Mouse (Mus musculus) erythroid progenitor cell, adult 5-6 weeks (primary cell): ENCODE results near the gene Ncapd3. TPM values are rescaled to one million over a fixed set of nuclear protein-coding genes. Genes with fewer than 3 reads are reported as not detected.
A peak's percentile ranks its signal among the peaks of the same experiment; 100 is the strongest.

Experiments
- ATAC-seq: replicated peaks from 2 replicates; pipeline ENCODE4 v1.8.0; 2016; ENCODE audit warnings: moderate number of reproducible peaks, mild to moderate bottlenecking, moderate TSS enrichment, inconsistent platforms; ENCODE audit not compliant: poor library complexity, low FRiP score, severe bottlenecking
- total RNA-seq, 2 experiments: library from RNA; stranded (forward) in 1 of 2; stranded (reverse) in 1 of 2; fragments of 150-400 nt in 1 of 2; fragments of 186-747, 209-891 nt in 1 of 2; gene quantifications; 2 replicates each; pipeline versions ENCODE4 v1.2.3 to v1.2.4; 2015 to 2017; ENCODE audit warnings: low replicate concordance in 2 of 2

The Ncapd3 gene
- total RNA-seq, 2 experiments from 2014 or later = 245 to 456 TPM

DNA sequence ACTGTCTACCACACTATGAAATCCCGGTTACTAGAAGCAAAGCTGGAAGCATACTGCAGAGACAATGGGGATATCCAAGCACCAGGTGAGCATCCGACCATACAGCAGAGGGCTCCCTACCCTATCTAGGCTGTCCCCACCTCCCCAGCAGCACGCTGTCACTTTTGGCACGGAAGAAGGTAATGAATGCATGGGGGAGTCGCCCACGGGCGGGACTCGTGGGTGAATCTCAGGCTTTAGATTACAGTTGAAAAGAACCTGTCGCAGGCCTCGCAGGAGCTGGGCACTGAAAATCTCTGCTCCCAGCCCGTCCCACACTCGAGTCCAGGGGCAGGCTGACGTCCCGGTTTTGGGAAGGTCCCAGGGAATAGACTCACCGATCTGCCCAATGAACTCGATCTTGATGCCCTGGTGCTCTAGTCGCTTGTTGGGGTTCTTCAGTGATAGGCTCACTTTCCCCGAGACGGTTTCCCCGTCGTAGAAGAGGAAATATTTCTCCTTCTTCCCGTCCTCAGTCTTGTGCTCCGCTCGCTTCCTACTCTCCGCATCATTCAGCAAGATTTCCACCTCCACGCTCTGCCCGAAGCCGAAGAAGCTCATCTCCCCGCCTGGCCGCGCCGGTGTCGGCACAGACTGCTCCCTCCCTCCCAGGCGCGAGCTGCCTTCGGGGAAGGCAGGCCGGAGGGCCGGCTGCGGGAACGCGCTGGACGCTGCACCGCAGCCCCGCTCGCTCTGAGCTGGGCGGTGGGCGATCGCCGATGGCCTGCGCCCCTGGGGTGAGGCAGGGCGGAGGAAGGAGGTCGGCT is 750 bp upstream of the Ncapd3 start:
- ATAC-seq = peak; percentile 16; the same call in 1 of the 2 replicates

DNA sequence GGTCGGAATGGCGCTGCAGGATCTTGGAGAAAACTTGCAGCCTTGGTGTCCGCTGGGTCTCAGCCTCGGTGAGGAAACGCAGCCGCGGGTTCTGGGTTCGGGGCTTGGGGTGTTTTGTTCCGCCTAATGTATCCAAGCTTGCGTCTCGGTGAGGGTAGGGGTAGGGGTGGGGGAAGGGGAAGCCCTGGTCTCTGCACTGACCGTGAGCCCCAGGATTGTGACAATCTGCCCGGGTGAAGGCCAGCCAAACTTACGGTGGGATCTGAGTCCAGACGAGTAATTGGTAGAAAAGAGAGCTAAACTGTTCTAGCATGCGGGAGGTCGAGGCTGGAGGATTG is 757 bp downstream of the Ncapd3 start:
- ATAC-seq = peak; percentile 5; the same call in 1 of the 2 replicates

- no peak for ATAC-seq
These were observed 13.9 kb downstream of the Ncapd3 start for GRCm38 (mm10) chr9:27043892-27044291.

DNA sequence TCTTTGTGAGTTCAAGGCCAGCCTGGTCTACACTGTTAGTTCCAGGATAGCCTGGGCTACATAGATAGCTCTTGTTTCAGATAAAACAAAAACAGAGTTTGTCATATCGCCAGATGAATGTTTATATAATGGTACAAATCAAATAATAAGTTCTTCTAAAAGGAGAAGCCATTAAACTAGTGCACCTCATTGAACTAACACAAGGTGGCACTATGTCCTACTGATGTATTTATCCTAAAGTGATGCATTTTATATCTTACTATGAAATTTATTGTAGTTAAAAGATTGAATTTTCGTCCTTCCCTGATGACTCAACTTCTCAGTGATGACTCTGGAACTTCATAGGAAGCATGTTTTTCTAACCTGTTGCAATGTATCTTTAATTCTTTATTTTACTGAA is 19.5 kb downstream of the Ncapd3 start:
- no peak for ATAC-seq

DNA sequence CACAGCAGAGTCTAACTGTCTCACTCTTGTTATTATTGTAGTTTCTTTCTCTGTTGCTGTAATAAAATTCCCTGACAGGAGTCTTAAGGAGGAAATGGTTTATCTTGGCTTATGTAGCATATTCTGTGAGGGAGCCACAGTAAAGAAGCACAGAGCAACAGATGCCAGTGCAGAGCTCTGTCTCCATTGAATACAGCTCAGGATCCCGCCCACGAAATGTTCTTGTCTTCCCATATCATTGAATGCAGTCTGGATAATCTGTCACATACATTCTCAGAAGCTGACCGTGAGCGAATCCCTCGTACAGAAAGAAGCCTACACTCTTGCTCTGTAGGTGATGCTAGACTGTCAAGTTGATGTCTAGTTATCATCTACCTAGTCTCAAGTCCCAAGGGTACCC is 28.4 kb downstream of the Ncapd3 start:
- no peak for ATAC-seq

DNA sequence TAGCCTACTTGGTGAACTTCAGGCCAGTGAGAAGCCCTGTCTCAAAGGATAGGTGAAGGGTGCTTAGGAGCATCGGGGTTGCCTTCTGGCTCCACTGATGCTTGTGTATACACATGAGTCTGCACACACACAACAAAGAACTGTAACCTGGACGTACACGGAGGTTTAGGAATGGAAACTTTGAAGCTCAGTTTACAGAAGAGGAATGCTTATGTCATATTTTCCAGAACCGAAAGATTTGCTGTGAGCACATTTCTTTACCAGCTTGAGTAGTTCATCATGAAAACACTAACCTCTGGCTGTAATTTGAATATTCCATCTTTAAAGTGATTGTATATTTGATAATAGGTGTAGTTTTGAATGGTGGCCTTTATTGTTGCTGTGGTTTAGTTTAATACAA is 40.9 kb downstream of the Ncapd3 start:
- no peak for ATAC-seq

- ATAC-seq = no peak
These were observed 44.7 kb downstream of the Ncapd3 start for GRCm38 (mm10) chr9:27074677-27075076.

GRCm38 (mm10) chr9:27075812-27076211 is 45.8 kb downstream of the Ncapd3 start:
- no peak for ATAC-seq

DNA sequence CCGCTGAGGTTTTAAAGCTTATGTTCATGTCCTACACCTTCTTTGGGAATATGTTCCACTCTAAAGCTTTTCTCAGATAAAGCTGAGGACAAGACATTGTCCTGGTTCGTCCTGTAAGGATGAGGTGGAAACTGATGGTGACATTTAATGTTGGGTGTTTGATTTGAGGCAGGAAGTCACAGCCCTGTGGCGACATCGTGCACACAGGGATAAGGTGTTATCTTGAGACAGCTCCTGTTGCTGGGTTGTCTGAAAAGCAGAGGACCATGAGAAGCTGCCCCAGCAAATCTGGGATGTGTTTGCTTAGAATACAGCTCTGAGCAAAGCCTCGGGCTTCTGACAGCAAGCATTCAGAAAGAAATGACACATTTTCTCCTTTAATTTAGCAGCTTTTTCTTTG is 56.3 kb downstream of the Ncapd3 start:
- no peak for ATAC-seq

GRCm38 (mm10) chr9:27087402-27087801 is 57.4 kb downstream of the Ncapd3 start:
- no peak for ATAC-seq

- ATAC-seq = no peak
These were observed 60.2 kb downstream of the Ncapd3 start for GRCm38 (mm10) chr9:27090134-27090533.

DNA sequence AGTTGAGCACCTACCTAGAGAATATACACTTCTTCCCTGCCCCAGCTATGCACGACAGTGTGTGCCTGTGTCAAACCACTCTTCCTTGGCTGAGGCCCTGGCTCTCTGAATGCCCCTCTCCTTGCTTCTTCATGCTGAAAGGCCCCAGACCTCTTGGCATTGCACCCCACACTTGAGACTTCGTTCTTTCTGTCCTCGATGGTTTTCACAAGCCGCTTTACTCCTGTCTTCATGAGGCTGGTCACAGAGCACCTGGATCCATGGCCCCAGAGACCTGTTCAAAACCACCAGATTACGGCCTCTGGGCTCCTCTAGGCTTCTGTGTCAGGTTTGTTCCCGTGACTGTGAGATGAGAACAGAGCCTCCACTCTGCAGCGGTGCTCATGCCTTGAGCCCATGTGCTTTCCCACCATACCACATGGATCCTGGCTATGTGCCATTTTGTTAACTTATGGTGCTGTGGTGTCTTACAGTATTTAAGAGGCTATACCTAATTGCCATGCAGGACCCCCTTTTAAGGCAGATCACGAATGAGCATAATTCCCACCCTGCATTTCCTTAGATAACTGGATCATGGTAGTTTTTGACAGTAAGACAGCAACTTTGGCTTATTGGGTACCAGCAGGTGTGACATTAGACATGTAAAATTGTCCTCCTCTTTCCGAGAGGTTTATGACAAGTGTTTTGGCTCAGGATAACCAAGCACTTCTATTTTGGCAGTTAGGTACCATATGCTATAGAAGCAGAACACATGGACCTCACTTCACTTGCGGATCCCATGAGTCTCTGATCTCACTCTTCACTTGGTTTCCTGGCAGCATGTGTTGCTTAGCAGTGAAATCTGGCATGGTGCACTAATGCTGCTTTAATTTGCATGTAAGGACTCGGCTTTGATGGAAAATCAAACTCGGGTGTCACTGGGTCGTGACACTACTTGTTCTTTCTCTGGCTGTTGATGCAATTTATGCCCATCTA is 61.1 kb downstream of the Ncapd3 start:
- no peak for ATAC-seq

DNA sequence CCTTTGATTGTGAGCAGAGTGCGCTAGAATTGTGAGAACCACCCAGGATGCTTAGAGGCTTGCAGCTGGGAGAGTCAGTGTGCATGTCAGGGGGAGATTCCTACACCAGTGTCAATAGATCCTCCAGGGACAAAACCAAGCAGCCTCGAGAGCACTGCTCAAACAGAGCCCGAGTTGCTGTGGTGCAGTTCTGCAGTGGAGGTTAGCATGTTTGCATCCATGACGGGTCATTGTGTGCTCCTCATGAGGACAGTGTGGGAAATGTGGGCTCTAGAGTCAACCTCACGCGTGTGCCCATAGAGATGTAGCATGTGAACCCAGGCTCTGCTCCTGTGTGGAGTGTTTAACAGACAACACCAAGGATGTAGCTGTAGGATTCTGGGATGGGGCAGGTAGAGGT is 62.9 kb downstream of the Ncapd3 start:
- 0 out of 2 replicates have a peak, but pooled peaks have one; percentile 23 for ATAC-seq

GRCm38 (mm10) chr9:27098092-27098491 is 68.1 kb downstream of the Ncapd3 start:
- no peak for ATAC-seq

DNA sequence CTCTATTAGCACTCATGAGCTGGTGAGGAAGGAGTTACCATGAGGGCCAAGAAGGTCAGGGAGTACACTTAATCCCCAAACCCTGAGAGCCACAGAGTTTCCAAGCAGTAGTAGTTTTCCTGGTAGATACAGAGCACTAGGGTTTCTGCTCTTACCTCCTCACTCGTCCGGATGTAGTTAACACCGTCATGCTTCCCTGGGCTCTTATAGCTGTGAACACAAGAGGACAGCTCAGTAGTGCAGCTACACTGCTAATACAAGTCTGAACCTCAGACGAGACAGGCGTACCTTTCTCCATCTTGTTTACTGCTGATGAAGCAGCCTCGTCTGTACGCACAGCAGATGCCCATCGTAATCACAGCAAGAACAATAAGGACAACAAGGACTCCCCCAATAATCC is 68.6 kb downstream of the Ncapd3 start:
- ATAC-seq = no peak

- no peak for ATAC-seq
These were observed 69.5 kb downstream of the Ncapd3 start for GRCm38 (mm10) chr9:27099474-27099873.

- ATAC-seq = no peak
These were observed 71.5 kb downstream of the Ncapd3 start for GRCm38 (mm10) chr9:27101466-27101865.

GRCm38 (mm10) chr9:27106081-27106480 is 76.1 kb downstream of the Ncapd3 start:
- ATAC-seq = no peak

DNA sequence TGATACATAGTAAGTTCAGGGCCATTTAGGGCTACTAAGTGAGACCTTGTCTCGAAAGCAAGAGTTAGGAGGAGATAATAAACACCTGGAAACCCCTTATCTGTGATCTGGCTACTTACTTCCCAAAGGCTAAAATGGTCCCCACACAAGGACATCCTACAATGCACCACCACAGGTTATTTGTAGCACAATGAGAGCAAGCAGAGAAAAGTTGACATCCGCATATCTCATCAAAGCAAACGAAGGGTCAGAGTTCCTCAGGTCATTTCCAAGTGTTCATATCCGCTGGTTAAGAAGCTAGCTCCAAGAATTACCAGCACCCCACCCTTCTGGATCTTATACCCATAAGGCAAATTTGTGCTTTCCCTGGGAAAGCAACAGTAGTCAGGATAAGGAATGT is 78.5 kb downstream of the Ncapd3 start:
- no peak for ATAC-seq

DNA sequence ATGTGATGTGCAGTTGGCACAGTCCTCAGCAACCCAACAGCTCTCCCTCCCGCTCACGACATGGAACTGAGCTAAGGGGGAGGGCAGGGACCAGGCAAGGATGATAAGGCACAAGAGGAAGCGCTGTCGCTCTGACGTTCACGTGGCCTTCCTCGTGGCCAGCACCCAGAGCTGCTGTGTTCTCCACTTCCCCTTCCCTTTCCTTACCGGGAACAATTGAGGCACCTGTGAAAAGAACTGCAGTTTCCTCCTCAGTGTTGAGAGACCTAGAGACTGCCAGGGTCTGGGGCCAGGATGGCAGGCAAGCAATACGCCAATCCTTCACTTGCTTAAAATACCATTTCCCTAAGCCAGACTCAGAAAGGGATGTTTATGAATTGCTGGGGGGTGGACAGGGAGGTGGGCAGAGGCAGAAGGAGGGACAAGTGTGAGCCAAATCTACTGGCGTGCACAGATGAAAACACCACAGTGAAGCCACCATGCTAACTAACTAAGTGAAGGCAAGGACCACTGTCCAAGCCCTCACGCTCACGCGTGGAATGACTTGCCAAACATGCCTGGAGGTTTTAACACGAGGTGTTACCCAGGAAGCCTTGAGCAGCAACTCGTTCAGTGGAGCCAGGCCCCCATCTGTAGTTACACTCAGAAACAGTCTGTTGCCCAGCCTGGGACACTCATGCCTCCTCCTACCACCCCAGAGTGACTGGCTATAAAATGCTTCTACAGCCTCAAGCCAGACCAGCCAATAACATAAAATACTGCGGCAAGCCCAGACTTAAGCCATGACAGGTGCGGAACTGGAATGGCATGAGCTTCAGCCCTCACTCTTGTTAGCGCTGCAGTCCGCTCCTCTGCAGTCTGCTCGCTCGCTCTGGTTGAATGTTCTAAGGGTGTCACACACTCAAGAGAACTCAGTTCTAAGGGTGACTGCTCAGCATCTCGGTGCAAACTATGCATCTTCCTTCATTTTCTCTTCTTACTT is 79.8 kb downstream of the Ncapd3 start:
- no peak for ATAC-seq
